Mouse (Mus musculus): Measurements from ENCODE around the gene Ap2s1. TPM values are rescaled to one million over a fixed set of nuclear protein-coding genes. Genes with fewer than 3 reads are reported as not detected.

Ap2s1 gene
- polyA plus RNA-seq, 1 experiment: 454 TPM

DNA sequence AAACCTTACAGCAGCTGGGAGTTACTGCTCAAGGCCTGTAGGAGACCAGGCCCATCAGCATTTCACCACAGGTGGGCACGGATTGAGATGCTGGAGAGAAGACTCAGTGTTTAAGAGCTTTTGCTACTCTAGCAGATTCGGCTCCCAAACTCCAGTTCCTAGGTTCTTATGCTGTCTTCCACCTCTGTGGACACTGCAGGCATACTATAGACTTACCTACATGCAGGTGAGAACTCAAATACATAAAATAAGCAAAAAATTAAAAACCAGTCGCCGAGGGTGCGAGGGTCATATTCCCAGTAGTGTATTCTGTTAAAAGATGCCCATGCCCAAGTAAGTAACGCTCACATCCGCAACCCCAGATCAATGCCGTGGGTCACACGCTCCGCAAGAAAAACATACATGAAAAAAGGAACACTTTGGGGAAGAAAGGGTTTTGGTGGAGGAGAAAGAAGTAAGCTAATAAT, 571 bp upstream of the Ap2s1 start:
- H3K4me3 ChIP-seq (replicated peaks; ENCODE audit: insufficient read depth, low read depth, low read length): peak overlapping the region; percentile 51
- DNase-seq: peak in 1 of 2 experiments; percentile 43
- no peaks in the 10 kb centered on the region for H3K27me3 ChIP-seq (ENCODE audit: control insufficient read depth, insufficient read depth, low read length)
- no peak overlapping the region for H3K27ac ChIP-seq (ENCODE audit: insufficient read depth, low read length)
- H3K4me1 ChIP-seq (ENCODE audit: control insufficient read depth, insufficient read depth, low read length): peaks cover 16% of the 10 kb centered on the region
- 30% methylated on average over 10 of the region's 10 CpGs for WGBS
- TF ChIP-seq CTCF (IDR thresholded peaks at IDR 0.05; ENCODE audit: borderline replicate concordance, insufficient read depth, low read depth, low read length): no peak
- no peak for TF ChIP-seq POLR2A (IDR thresholded peaks at IDR 0.05; ENCODE audit: borderline replicate concordance, insufficient read depth, low read length)

DNA sequence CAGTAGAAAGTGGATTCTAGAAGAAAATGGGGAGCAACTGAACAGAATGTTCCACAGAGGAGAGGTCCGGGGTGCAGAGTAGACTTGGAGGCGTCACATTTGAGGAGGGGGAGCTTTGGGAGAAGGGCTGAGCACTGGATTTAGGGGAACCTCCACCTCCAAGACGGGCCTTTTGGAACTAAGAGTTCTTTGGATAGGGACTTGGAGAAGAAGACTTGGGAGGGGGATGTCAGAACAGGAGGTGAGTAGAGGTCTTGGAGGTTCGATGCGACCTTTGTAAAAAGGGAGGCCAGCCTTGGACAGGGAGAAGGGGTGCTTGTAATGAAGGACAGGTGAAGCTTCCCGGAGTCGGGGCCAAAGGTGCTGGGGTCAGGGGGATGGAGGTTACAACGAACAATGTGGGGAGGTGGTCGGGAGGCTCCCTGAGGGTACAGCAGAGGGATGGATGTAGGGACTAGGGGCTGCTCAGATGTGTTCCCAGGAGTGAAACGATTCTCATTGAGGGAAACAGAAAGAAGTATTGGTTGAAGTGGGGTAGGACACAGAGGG, 920 bp downstream of the Ap2s1 start:
- Histone ChIP-seq H3K4me3 (replicated peaks; ENCODE audit: insufficient read depth, low read depth, low read length) (peak overlapping the region; percentile 95), H3K4me1 (ENCODE audit: control insufficient read depth, insufficient read depth, low read length) (peaks cover 16% of the 10 kb centered on the region), H3K27ac (ENCODE audit: insufficient read depth, low read length) (no peak overlapping the region), H3K27me3 (ENCODE audit: control insufficient read depth, insufficient read depth, low read length) (no peaks in the 10 kb centered on the region)
- TF ChIP-seq POLR2A (IDR thresholded peaks at IDR 0.05; ENCODE audit: borderline replicate concordance, insufficient read depth, low read length) (no peak), CTCF (IDR thresholded peaks at IDR 0.05; ENCODE audit: borderline replicate concordance, insufficient read depth, low read depth, low read length) (no peak)
- DNase-seq: no peak
- 56% methylated on average over 10 of the region's 10 CpGs for WGBS

DNA sequence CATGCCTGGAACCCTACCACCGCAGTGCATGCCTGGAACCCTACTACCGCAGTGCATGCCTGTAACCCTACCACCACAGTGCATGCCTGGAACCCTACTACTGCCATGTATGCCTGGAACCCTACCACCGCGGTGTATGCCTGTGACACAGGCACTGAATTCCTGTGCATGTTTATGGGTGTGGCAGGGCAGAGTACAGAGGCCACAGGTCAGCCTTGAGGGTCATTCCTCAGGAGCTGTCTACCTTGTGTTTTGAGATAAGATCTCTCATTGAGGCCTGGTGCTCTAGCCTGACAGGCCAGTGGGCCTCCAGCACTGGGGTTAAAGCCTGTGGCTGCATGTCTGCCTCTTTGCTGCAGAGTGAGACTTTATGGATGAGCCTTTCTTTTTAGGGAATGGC, 7.2 kb downstream of the Ap2s1 start:
- Histone ChIP-seq H3K27me3 (ENCODE audit: control insufficient read depth, insufficient read depth, low read length) (no peaks in the 10 kb centered on the region), H3K4me1 (ENCODE audit: control insufficient read depth, insufficient read depth, low read length) (peaks cover 10% of the 10 kb centered on the region), H3K4me3 (replicated peaks; ENCODE audit: insufficient read depth, low read depth, low read length) (no peak overlapping the region), H3K27ac (ENCODE audit: insufficient read depth, low read length) (no peak overlapping the region)
- WGBS: 94% methylated on average over 4 of the region's 4 CpGs
- TF ChIP-seq CTCF (IDR thresholded peaks at IDR 0.05; ENCODE audit: borderline replicate concordance, insufficient read depth, low read depth, low read length) (no peak), POLR2A (IDR thresholded peaks at IDR 0.05; ENCODE audit: borderline replicate concordance, insufficient read depth, low read length) (no peak)
- no peak for DNase-seq

DNA sequence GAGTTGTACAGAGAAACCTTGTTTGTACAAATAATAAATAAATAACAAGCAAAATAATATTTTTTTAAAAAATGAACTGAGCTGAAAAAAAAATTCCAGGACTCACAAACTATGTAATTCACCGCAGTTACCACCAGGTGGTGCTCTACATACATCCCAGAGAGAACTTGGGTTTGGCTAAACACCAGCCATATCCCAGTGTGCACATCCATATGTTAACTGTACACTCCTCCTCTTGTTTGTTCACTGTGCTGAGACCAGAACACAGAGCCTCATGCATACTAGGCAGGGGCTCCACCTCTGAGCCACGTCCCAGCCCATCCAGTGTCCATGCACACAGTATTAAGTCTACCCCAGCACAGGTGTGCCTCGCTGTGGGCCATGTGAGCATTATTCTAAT, 7.9 kb downstream of the Ap2s1 start:
- peak; percentile 39 to 61 for DNase-seq
- TF ChIP-seq POLR2A (IDR thresholded peaks at IDR 0.05; ENCODE audit: borderline replicate concordance, insufficient read depth, low read length): no peak
- TF ChIP-seq CTCF (IDR thresholded peaks at IDR 0.05; ENCODE audit: borderline replicate concordance, insufficient read depth, low read depth, low read length): peak; percentile 60; the same call in 1 of the 2 replicates
- WGBS: 61% methylated on average over 3 of the region's 3 CpGs
- H3K4me1 ChIP-seq (ENCODE audit: control insufficient read depth, insufficient read depth, low read length): peaks cover 8% of the 10 kb centered on the region
- no peak overlapping the region for H3K4me3 ChIP-seq (replicated peaks; ENCODE audit: insufficient read depth, low read depth, low read length)
- H3K27ac ChIP-seq (ENCODE audit: insufficient read depth, low read length): no peak overlapping the region
- no peaks in the 10 kb centered on the region for H3K27me3 ChIP-seq (ENCODE audit: control insufficient read depth, insufficient read depth, low read length)

DNA sequence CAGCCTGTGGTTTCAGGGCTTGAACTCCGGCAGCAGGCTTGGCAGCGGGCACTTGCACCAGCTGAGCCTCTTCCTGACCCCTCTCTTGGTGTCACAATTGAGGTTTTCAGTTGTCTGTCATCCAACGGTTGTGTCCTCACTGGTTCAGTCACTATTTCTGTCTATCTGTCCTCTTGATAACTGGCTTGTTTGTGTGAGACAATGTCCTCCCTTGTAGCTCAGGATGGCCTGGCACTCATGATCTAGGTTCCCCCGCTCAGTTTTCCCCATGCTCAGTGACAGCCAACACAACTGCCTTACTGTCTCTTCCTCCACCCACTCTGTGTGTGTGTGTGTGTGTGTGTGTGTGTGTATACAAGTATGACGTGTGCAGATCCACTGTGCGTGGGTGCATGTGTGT, 9.4 kb downstream of the Ap2s1 start:
- Histone ChIP-seq H3K27me3 (ENCODE audit: control insufficient read depth, insufficient read depth, low read length) (no peaks in the 10 kb centered on the region), H3K4me1 (ENCODE audit: control insufficient read depth, insufficient read depth, low read length) (no peaks in the 10 kb centered on the region; the same call in 1 of the 2 replicates), H3K4me3 (replicated peaks; ENCODE audit: insufficient read depth, low read depth, low read length) (no peak overlapping the region), H3K27ac (ENCODE audit: insufficient read depth, low read length) (no peak overlapping the region)
- DNase-seq: no peak
- TF ChIP-seq CTCF (IDR thresholded peaks at IDR 0.05; ENCODE audit: borderline replicate concordance, insufficient read depth, low read depth, low read length) (no peak), POLR2A (IDR thresholded peaks at IDR 0.05; ENCODE audit: borderline replicate concordance, insufficient read depth, low read length) (no peak)
- 68% methylated on average over 6 of the region's 6 CpGs for WGBS

DNA sequence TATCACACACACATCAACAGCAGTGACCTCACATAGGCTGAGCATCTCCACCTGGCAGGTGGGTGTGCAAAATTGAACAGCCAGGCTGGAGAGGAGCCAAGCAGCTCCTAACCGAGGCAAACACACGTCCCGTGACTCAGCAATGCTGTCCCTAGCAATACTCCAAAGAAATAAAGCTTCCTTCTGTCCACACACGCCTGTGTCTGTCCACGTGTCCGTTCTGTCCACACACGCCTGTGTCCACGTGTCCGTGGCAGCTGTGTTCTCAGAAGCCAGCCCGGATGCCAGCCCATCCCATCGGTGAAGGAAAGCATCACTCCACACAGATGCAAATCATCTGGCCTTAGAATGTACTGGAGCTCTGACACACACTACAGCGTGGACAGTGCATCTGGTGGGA, 13.8 kb downstream of the Ap2s1 start:
- Histone ChIP-seq H3K4me1 (ENCODE audit: control insufficient read depth, insufficient read depth, low read length) (no peaks in the 10 kb centered on the region; the same call in 1 of the 2 replicates), H3K4me3 (replicated peaks; ENCODE audit: insufficient read depth, low read depth, low read length) (no peak overlapping the region), H3K27me3 (ENCODE audit: control insufficient read depth, insufficient read depth, low read length) (no peaks in the 10 kb centered on the region), H3K27ac (ENCODE audit: insufficient read depth, low read length) (no peak overlapping the region)
- WGBS: 71% methylated on average over 12 of the region's 12 CpGs
- DNase-seq: no peak
- TF ChIP-seq POLR2A (IDR thresholded peaks at IDR 0.05; ENCODE audit: borderline replicate concordance, insufficient read depth, low read length): no peak
- no peak for TF ChIP-seq CTCF (IDR thresholded peaks at IDR 0.05; ENCODE audit: borderline replicate concordance, insufficient read depth, low read depth, low read length)

DNA sequence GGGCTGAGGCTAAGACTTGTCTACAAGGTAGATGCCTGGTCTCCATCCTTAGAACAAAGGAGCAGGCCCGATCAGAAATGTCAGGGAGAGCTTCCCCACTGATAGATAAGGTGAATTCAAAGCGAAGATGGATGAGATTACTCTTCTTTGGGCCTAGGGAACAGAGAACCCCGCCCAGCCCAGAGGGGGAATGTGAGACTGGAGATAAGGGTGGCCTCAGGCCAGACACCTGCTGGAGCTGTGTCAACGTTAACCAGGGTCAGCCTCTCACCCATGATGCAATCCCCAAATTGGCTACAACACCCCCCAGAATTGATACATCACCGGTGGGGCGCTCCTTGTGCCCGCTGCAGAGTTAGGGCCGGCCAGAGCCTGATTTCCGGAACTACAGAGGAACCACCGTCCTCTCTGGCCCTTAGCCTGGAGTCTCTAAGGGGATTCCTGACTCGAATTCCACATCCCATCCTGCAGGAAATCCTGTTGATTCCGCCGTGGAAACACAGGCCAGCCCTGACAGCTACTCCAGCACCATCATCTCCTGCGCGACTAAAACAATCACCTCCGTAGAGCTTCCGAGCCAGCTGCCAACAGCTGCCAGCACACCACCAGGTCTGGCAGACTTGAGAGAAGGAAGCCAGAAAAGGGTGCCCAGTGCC, 17.3 kb downstream of the Ap2s1 start:
- H3K27me3 ChIP-seq (ENCODE audit: control insufficient read depth, insufficient read depth, low read length): no peaks in the 10 kb centered on the region
- no peaks in the 10 kb centered on the region for H3K4me1 ChIP-seq (ENCODE audit: control insufficient read depth, insufficient read depth, low read length)
- no peak for TF ChIP-seq POLR2A (IDR thresholded peaks at IDR 0.05; ENCODE audit: borderline replicate concordance, insufficient read depth, low read length)
- TF ChIP-seq CTCF (IDR thresholded peaks at IDR 0.05; ENCODE audit: borderline replicate concordance, insufficient read depth, low read depth, low read length): no peak
- no peak overlapping the region for H3K27ac ChIP-seq (ENCODE audit: insufficient read depth, low read length)
- 66% methylated on average over 17 of the region's 17 CpGs for WGBS
- DNase-seq: no peak
- H3K4me3 ChIP-seq (replicated peaks; ENCODE audit: insufficient read depth, low read depth, low read length): no peak overlapping the region
